Mouse (Mus musculus): ENCODE data around the gene Inpp1. TPM values are rescaled to one million over a fixed set of nuclear protein-coding genes. Genes with fewer than 3 reads are reported as not detected.

Inpp1 gene
- polyA plus RNA-seq, 1 experiment from 2014 or later = 9.9 TPM

- peaks cover 24% of the 10 kb centered on the region for H3K36me3 ChIP-seq (ENCODE audit: insufficient read depth)
- H3K4me1 ChIP-seq (ENCODE audit: insufficient read depth) = no peaks in the 10 kb centered on the region
- no peak overlapping the region for H3K4me2 ChIP-seq
- no peak overlapping the region for H3K9ac ChIP-seq
- ATAC-seq (ENCODE audit: insufficient read depth) (no peak), DNase-seq (no peak)
- no peak for TF ChIP-seq CTCF (IDR thresholded peaks at IDR 0.05; ENCODE audit: low read depth)
- H3K27ac ChIP-seq (ENCODE audit: low read depth) = no peak overlapping the region
- no peak overlapping the region for H3K4me3 ChIP-seq (ENCODE audit: low read depth, low read length)
- no peaks in the 10 kb centered on the region for H3K27me3 ChIP-seq (ENCODE audit: insufficient read depth, low read length)
- H3K9me3 ChIP-seq (ENCODE audit: low read depth, low read length) = no peaks in the 10 kb centered on the region
Measured at GRCm38 (mm10) chr1:52792701-52793100, 24.8 kb downstream of the Inpp1 start.

GRCm38 (mm10) chr1:52787254-52787653 is 30.2 kb downstream of the Inpp1 start:
- Histone ChIP-seq H3K27ac (ENCODE audit: low read depth) (no peak overlapping the region), H3K4me3 (ENCODE audit: low read depth, low read length) (no peak overlapping the region), H3K36me3 (ENCODE audit: insufficient read depth) (peaks cover 10% of the 10 kb centered on the region; the same call in 1 of the 2 replicates), H3K27me3 (ENCODE audit: insufficient read depth, low read length) (no peaks in the 10 kb centered on the region), H3K4me2 (no peak overlapping the region), H3K9me3 (ENCODE audit: low read depth, low read length) (no peaks in the 10 kb centered on the region), H3K4me1 (ENCODE audit: insufficient read depth) (no peaks in the 10 kb centered on the region), H3K9ac (no peak overlapping the region)
- no peak for TF ChIP-seq CTCF (IDR thresholded peaks at IDR 0.05; ENCODE audit: low read depth)
- no peak for ATAC-seq (ENCODE audit: insufficient read depth)
- no peak for DNase-seq
- 88% methylated on average over 1 of the region's 1 CpGs for WGBS

- H3K9ac ChIP-seq = no peak overlapping the region
- WGBS = 55% methylated on average over 7 of the region's 7 CpGs
- no peak for TF ChIP-seq CTCF (IDR thresholded peaks at IDR 0.05; ENCODE audit: low read depth)
- H3K27ac ChIP-seq (ENCODE audit: low read depth) = no peak overlapping the region
- H3K9me3 ChIP-seq (ENCODE audit: low read depth, low read length) = no peaks in the 10 kb centered on the region
- ATAC-seq (ENCODE audit: insufficient read depth) (no peak), DNase-seq (peak; percentile 61)
- no peak overlapping the region for H3K4me3 ChIP-seq (ENCODE audit: low read depth, low read length)
- no peaks in the 10 kb centered on the region for H3K36me3 ChIP-seq (ENCODE audit: insufficient read depth)
- H3K27me3 ChIP-seq (ENCODE audit: insufficient read depth, low read length) = no peaks in the 10 kb centered on the region
- H3K4me2 ChIP-seq = no peak overlapping the region
- H3K4me1 ChIP-seq (ENCODE audit: insufficient read depth) = no peaks in the 10 kb centered on the region
Measured at GRCm38 (mm10) chr1:52765176-52766111, 52.0 kb downstream of the Inpp1 start.

GRCm38 (mm10) chr1:52763894-52764809 is 53.3 kb downstream of the Inpp1 start:
- TF ChIP-seq CTCF (IDR thresholded peaks at IDR 0.05; ENCODE audit: low read depth) = no peak
- Histone ChIP-seq H3K4me1 (ENCODE audit: insufficient read depth) (no peaks in the 10 kb centered on the region), H3K9me3 (ENCODE audit: low read depth, low read length) (no peaks in the 10 kb centered on the region), H3K9ac (no peak overlapping the region), H3K27ac (ENCODE audit: low read depth) (no peak overlapping the region), H3K36me3 (ENCODE audit: insufficient read depth) (no peaks in the 10 kb centered on the region), H3K4me3 (ENCODE audit: low read depth, low read length) (no peak overlapping the region), H3K4me2 (no peak overlapping the region), H3K27me3 (ENCODE audit: insufficient read depth, low read length) (no peaks in the 10 kb centered on the region)
- 51% methylated on average over 4 of the region's 4 CpGs for WGBS
- ATAC-seq (ENCODE audit: insufficient read depth) (no peak), DNase-seq (no peak)

- no peaks in the 10 kb centered on the region for H3K27me3 ChIP-seq (ENCODE audit: insufficient read depth, low read length)
- no peak overlapping the region for H3K4me3 ChIP-seq (ENCODE audit: low read depth, low read length)
- ATAC-seq (ENCODE audit: insufficient read depth) = no peak
- H3K9ac ChIP-seq = no peak overlapping the region
- no peak for DNase-seq
- H3K4me2 ChIP-seq = no peak overlapping the region
- H3K36me3 ChIP-seq (ENCODE audit: insufficient read depth) = no peaks in the 10 kb centered on the region
- H3K27ac ChIP-seq (ENCODE audit: low read depth) = no peak overlapping the region
- no peak for TF ChIP-seq CTCF (IDR thresholded peaks at IDR 0.05; ENCODE audit: low read depth)
- no peaks in the 10 kb centered on the region for H3K4me1 ChIP-seq (ENCODE audit: insufficient read depth)
- WGBS = 81% methylated on average over 1 of the region's 1 CpGs
- no peaks in the 10 kb centered on the region for H3K9me3 ChIP-seq (ENCODE audit: low read depth, low read length)
Measured at GRCm38 (mm10) chr1:52758174-52758573, 59.3 kb downstream of the Inpp1 start.

GRCm38 (mm10) chr1:52754331-52754730 is 63.2 kb downstream of the Inpp1 start:
- no peak overlapping the region for H3K9ac ChIP-seq
- WGBS = 92% methylated on average over 1 of the region's 1 CpGs
- no peak for ATAC-seq (ENCODE audit: insufficient read depth)

GRCm38 (mm10) chr1:52753828-52754227 is 63.7 kb downstream of the Inpp1 start:
- no peak overlapping the region for H3K4me2 ChIP-seq
- no peak for TF ChIP-seq CTCF (IDR thresholded peaks at IDR 0.05; ENCODE audit: low read depth)
- H3K4me3 ChIP-seq (ENCODE audit: low read depth, low read length) = no peak overlapping the region
- H3K36me3 ChIP-seq (ENCODE audit: insufficient read depth) = no peaks in the 10 kb centered on the region
- no peak overlapping the region for H3K9ac ChIP-seq
- WGBS = 83% methylated on average over 2 of the region's 2 CpGs
- DNase-seq = no peak
- ATAC-seq (ENCODE audit: insufficient read depth) = no peak
- no peaks in the 10 kb centered on the region for H3K4me1 ChIP-seq (ENCODE audit: insufficient read depth)
- H3K9me3 ChIP-seq (ENCODE audit: low read depth, low read length) = no peaks in the 10 kb centered on the region
- no peak overlapping the region for H3K27ac ChIP-seq (ENCODE audit: low read depth)
- H3K27me3 ChIP-seq (ENCODE audit: insufficient read depth, low read length) = no peaks in the 10 kb centered on the region

More at GRCm38 (mm10) chr1:52754331-52754730, 63.2 kb downstream of the Inpp1 start:
- DNase-seq = no peak
- Histone ChIP-seq H3K27ac (ENCODE audit: low read depth) (no peak overlapping the region), H3K4me3 (ENCODE audit: low read depth, low read length) (no peak overlapping the region), H3K9me3 (ENCODE audit: low read depth, low read length) (no peaks in the 10 kb centered on the region), H3K4me2 (no peak overlapping the region), H3K4me1 (ENCODE audit: insufficient read depth) (no peaks in the 10 kb centered on the region), H3K27me3 (ENCODE audit: insufficient read depth, low read length) (no peaks in the 10 kb centered on the region), H3K36me3 (ENCODE audit: insufficient read depth) (no peaks in the 10 kb centered on the region)
- no peak for TF ChIP-seq CTCF (IDR thresholded peaks at IDR 0.05; ENCODE audit: low read depth)
